Mouse (Mus musculus) splenic B cell, adult 2 months (primary cell): ENCODE measurements around the gene Camsap1.

Experiments used
- DNase-seq: peaks from one replicate; pipeline ENCODE4 v3.0.0-alpha.2; 2011; ENCODE audit warnings: low read depth, low spot score
- H3K27me3 ChIP-seq: 2 replicates; pipeline ENCODE4 v1.6.1; 2012; ENCODE audit warnings: mild to moderate bottlenecking, low read length, moderate library complexity, mixed read lengths; ENCODE audit not compliant: control insufficient read depth, poor library complexity, insufficient read depth, severe bottlenecking
- H3K36me3 ChIP-seq: 2 replicates; pipeline ENCODE4 v1.6.1; 2012; ENCODE audit warnings: mild to moderate bottlenecking, low read length, moderate library complexity, mixed read lengths; ENCODE audit not compliant: control insufficient read depth, poor library complexity, insufficient read depth, severe bottlenecking

Camsap1 gene

DNA sequence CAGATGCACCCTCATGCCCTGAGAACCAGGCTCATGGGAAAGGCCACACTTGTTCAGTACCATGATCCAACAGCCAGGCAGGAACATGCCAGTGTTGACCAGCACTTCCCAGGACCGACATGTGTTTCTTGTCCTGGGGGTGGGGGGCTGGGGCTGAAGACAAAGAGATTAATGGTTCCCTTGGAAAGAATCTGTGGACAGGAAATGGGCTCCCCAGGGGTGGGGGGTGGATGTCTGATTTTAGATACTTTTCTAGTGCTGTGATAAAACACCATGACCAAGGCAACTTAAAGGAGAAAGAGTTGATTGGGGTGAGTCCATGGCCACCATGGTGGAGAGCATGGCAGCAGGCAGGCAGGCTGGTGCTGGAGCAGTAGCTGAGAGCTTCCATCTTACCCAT, 100.8 kb downstream of the Camsap1 start:
- no peaks in the 10 kb centered on the region for H3K27me3 ChIP-seq
- H3K36me3 ChIP-seq, result no peaks in the 10 kb centered on the region
- no peak for DNase-seq

DNA sequence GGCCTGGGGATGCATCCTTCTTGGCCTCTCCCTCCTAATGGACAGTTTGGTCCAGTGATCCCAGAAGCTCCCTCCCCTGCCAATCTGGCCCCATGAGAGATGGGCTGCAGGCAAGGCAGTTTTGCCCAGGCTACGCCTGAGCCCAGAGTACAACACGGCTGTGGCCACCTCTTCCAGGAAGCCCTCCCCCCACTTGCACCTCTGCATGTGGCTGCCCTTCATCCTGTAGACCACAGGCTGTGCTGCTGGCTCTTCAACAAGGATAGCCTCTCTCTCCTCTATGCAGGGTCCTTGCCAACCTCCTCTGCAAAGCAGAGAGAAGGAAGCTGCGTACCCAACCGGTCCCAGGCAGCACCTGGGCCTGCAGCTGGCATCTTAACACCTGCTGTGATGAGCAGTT, 104.0 kb downstream of the Camsap1 start:
- H3K36me3 ChIP-seq, result no peaks in the 10 kb centered on the region
- DNase-seq, result no peak
- H3K27me3 ChIP-seq, result no peaks in the 10 kb centered on the region

DNA sequence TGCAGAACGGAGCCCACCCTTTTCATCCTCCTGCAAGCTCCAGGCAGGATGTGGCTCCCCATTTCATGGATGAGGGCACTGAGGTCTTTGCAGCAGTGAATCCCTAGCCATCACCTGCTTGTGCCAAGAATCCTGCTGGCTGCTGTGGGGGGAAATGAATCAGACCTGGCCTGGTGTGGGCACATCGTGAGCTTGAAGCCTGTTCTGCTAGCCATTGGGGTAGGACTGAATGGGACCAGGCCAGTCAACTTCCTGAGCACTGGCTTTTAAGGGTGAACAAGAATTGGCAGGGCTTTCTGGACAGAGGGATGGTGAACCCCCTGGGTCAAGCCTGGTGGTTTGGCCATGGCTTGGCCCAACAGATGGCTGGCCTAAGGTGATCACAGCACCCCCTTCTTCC, 104.6 kb downstream of the Camsap1 start:
- no peaks in the 10 kb centered on the region for H3K36me3 ChIP-seq
- H3K27me3 ChIP-seq, result no peaks in the 10 kb centered on the region
- DNase-seq, result no peak

DNA sequence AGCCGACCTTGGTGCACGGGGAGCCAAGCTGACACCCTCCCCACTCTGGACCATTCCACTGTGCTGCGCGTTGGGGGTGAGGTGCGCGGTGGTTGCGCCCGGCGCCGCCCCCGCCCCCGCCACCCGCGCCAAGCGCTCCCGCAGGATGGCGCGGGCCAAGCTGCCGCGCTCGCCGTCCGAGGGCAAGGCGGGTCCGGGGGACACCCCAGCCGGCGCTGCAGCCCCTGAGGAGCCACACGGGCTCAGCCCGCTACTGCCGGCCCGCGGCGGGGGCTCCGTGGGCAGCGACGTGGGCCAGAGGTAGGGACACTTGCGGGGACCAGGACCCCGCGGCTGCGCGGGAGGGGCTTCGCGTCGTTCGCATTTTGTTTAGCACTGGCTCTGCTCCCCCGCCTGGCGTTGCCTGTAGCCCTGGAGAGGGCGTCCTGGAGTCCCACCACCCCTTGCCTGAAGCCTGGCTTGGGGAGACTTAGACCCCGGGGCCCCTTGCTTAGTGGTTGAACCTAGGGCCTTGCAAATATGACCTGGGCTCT, 105.3 kb downstream of the Camsap1 start:
- DNase-seq, result no peak
- no peaks in the 10 kb centered on the region for H3K27me3 ChIP-seq
- no peaks in the 10 kb centered on the region for H3K36me3 ChIP-seq

DNA sequence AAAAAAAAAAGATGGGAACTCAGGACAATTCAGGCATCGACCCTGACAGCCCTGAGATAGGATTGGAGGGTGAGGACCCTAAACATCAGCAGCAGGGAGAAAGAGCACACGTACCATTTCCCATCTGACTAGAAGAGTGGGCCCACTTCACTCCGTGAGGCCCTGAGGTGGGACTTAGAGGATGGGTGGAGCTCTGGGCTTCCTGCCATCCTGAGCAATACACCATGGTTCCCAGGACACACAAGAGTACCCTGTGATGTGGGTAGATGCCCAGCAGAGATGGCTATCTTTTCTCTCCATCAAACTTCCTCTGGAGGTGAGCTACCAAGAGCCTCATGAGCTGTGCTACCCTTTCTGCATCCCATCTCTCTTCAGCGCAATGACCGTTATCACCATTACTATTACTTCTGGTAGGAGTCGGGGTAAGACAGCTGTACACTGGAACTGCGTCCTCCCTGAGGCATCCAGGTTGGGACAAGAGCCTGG, 105.8 kb downstream of the Camsap1 start:
- DNase-seq, result no peak
- H3K36me3 ChIP-seq, result no peaks in the 10 kb centered on the region
- H3K27me3 ChIP-seq, result no peaks in the 10 kb centered on the region
